Mouse (Mus musculus) heart, adult 9 months (tissue): ENCODE measurements around the gene Hcrt.

Source experiments
- DNase-seq, 2 experiments: peaks; one replicate each; pipeline ENCODE4 v3.0.0; 2022; ENCODE audit warnings: low spot score in 2 of 2

Gene Hcrt

DNA sequence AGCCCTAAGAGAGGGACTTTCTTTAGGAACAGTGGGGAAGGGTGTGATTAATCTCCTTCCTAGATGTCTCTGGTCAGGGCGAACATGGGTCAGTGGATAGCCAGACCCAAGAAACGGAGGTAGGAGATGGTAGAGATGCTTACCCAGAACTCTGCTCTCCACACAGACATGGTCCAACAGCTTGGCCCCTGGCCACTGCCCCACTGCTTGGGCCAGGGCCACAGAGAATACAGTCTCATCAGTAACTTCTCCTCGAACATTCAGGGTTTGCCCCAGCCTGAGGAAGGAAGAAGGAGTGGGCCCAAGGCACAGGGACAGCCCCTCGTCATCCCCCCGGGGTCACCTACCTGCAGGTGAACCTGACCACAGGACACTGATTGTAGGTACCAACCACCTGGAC is 5.1 kb upstream of the Hcrt start:
- no peak for DNase-seq

DNA sequence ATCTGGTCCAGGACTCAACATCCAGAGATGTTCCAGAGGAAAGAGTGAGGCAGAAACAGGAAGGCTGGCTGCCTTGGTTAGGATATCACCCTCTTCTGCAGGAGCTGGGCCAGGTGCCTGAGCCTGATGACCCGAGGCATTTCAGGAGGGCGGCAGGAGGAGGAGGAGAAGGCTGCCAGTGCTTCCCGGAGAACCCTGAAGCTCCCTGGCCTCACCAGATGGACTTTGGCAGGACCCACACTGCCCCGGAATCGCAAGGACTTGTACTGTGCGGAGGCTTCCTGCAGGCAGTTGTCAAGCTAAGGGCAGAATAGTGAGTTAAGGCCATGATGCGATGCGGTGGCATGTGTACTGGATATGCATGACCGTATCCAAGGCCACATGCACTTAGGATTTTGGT is 4.0 kb upstream of the Hcrt start:
- no peak for DNase-seq

DNA sequence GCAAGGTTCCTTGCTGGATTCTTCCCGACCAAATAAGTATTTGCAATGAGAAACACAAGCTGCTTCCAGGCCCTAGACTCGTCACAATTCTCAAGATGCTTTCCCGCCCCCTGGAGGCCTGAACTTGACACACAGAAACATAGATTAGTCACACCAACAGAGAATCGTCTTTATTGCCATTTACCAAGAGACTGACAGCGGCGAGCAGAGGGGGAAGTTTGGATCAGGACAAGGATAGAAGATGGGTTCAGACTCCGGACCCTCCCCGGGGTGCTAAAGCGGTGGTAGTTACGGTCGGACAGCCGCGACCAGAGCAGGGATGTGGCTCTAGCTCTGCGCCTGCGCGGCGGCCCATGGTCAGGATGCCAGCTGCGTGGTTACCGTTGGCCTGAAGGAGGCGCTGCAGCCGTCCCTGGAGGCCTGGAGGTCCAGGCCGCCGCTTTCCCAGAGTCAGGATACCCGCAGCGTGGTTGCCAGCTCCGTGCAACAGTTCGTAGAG is 1.1 kb downstream of the Hcrt start:
- DNase-seq: peak; percentile 86

DNA sequence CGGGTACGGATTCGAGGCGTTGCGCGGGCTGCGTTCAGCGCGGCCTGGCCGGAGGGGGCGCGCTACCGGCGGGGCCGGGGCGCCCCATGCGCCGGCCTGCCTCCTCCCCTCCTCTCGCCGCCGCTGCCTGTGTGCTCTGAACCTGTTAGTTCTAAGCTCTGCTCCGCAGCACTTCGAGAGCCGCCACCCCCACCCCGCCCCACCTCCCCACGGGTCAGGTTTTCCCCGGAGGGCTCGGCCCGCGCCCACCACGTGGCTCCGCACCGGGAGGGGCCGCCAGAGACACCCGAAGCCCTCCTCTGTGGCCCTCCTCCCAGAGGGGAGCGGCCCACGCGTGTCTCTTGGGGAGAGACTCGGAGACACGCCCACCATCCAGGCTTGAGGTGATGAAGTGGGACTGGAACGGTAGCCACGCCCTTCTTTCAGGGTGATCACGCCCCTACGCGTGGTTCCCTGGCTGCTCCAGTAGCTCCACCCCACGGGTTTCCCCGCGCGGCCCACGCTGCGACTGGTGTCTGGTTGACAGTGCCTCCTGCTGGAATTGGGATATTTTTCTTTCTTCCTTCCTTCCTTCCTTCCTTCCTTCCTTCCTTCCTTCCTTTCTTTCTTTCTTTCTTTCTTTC is 3.0 kb downstream of the Hcrt start, which contains the start of gene Kcnh4:
TSS of gene Kcnh4 (minus strand) at position 332 of the 623 bp plus-strand sequence.
- DNase-seq: no peak

DNA sequence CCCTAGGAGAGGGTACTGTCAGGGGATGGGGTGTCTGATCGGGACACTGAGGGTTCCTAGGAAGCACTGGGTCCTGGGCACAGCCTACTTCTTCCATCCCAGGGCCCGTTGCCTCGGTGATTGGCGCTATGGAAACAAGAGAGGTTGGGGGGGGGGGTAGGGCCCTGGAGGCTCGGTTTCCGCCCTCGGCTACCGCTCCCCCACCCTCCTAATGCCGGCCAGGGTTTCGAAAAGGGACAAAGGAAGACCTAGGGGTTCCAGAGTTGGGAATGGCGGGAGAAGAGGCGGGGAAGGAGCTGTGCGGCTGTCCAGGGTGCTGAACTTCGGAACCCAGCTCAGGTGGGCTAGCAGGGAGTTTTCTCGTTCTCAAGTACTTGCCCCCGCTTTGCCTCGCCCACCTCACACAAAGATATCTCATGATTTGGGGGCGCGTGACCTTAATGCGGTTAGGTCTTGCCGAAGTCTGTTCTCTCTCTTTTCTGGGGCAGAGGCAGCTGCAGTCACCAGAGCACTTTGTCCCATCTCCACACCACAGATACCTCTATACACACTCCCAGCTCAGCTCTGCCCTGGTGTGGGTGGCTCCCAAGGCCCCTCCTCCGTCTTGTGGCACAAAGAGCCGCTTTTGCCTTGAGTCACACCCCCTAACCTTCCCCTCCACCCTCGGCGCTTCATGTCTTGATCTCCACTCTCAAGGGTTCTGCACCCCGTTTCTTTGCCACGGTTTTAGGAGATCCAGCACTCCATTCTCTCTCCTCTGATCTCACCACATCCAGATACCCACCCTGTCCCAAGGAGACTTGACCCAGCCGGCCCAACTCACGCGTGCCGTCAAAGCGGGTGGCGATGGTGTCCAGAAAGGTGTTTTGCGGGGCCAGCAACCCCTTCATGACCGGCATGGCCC is 3.8 kb downstream of the Hcrt start:
- DNase-seq: no peak

DNA sequence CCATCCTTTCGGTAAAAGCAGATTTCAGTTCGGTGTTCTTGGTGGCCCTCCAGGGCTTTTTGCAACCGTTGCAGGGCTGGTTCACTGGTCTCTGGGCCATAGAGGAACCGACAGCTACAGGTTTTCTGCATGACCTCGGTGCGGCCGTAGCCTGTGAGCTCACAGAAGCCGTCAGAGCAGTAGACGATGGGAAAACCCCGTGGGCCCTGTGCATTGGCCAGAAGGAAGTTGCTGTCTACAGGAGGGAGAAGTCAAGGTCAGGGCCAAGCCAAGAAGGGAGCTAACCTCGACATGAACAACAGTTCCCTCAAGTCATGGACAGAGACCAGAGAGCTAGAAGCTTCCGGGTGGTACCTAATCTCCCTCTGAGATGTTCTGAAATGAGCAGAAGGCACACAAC is 5.2 kb downstream of the Hcrt start:
- no peak for DNase-seq

DNA sequence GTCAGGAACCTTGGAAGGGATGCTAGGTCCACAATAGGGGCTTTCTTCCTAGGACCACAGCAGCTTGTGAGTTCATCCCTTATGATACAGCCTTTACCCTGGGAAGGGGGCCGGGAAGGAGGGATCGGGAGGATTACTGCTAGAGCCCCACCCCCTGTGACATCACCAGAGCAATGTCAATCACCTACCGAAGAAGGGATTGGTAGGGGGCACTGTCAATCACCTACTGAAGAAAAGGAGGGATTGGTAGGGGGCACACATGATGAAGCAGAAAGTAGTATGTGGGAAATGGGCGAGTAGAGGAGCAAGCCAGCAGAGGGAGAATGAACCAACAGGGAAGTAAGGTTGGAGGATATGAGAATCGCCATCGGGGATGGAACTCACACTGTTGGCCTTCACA is 6.3 kb downstream of the Hcrt start:
- no peak for DNase-seq

DNA sequence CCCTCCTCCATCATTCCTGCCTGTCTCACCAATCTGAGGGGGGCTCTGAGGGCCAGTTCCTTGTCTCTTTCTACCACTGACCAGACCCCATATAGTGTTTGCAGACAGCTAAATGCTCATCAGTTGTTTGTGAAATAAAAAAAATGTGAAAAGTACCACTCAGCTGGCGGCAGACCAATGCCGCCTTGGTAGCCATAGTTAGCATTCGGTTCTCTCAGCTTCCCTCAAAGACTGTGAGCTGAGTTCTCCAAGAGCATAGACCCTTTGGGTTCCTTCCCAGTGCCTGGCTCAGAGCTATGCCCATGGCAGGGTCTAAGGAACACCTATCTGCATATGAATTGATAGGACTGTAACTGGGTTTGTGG is 8.1 kb downstream of the Hcrt start:
- DNase-seq: no peak

DNA sequence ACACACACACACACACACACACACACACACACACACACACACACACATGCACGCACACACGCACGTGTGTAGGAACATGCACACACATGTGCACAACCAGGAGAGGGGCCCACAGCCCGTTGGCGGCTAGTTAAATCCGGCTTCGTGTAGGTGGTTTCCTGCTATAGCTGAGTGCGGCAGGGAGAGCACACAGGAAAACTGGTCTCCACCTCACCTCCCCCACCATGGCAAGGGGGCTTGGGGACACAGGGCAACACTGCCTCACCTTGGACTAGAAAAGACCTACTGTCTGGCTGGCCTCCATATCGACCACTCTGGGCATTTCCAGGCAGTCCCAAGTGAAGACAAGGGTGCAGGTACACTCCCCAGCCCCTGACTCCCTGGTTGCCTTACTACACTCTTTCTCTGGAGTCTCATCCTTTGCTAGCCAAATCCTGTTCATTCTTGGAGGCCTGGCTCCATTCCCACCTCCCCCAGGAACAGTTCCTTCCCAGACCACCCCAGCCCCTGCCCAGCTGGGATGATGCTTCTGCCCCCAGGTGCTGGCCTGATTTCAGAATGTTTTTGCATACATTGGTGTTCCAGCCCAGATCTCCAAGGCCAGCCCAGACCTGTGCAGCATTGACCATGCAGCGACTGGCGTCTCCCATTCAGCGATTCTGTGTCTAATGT is 8.6 kb downstream of the Hcrt start:
- DNase-seq: no peak

DNA sequence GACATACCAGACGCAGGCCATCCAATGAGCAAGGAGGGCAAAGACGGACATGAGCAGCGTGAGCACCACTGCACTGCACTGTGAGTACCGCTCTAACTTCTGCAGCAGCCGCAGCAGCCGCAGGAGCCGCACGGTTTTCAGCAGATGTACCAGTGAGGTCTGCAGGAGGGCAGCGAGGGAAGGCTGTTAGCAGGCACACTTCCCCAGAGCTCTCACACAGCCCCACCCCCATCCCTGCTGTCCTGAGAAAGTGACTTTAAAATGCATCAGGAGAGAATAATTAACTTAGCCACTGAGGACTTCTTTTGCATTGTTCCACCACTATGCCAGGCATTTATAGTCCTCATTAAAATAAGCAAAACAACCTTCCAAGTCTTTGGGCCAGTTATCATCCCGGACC is 10.4 kb downstream of the Hcrt start:
- no peak for DNase-seq

DNA sequence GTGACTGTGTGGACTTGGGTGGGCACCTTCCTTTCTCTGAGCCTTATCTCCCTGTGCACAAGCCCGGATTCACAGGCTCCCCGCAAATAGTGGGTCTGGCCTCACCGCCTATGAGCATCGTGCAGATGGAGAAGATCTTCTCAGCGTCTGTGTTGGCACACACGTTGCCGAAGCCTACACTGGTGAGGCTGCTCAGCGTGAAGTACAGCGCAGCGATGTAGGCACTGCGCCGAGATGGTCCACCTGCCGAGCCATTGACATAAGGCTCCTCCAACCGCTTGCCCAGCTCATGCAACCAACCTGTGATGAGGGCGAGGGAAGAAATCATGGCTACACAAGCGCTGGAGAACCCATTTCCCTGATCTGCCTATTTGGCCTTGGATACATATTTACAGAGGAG is 12.6 kb downstream of the Hcrt start:
- DNase-seq: no peak

DNA sequence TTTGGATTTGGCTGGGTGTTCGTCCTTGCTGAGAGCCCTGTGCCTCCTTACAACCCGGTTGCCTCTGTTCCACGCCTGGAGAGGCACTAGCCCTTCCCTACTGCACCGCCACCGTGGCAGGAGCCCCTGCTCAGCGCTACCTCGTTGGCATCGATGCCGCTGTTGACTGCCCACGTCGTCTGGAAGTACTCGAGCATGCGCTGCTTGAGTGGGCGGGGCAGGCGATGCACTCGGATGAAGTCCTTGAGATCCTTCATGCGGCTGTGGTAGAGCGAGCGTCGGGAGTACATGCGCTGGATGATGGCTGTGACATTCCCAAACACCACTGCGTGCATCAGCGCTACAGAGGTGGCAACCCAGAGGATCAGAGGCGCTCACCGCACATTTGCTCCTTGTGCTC is 13.3 kb downstream of the Hcrt start:
- no peak for DNase-seq

DNA sequence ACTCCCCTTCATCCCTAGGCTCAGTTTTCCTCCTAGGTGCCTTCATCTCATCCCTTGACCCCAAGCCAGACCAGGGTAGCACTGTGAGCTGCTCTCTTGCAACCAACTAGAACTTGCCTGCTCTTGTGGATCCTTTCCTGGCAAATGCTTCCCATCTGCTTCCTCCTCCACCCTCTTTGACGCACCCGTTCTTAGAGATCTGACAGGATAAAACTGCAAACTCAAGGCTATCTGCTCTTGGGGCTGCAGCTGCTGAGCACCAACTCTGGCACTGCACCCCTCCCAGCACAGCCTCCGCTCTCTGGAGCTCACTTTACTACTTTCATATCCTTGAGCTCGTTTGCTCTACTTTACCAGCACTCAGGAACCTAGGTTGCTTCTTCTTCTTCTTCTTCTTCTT is 14.1 kb downstream of the Hcrt start:
- no peak for DNase-seq

DNA sequence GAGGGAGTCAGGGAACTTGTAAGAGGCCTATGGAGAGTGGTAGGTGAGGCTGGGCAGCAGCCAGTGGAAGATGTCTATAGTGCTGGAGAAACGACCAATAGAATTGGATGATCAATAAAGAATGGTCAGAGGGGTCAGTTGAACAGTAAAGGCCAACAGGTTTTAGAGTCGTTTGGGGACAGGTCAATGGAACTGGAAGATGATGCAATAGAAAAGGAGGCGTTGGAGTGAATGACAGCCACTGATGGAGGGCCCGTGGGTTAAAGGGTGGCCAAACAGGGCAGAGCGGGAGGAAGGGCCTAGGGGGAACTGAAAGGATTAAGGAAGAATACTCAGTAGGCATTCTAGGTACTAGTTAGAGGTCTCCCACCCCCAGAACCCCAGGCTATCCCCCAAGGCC is 15.6 kb downstream of the Hcrt start:
- no peak for DNase-seq

DNA sequence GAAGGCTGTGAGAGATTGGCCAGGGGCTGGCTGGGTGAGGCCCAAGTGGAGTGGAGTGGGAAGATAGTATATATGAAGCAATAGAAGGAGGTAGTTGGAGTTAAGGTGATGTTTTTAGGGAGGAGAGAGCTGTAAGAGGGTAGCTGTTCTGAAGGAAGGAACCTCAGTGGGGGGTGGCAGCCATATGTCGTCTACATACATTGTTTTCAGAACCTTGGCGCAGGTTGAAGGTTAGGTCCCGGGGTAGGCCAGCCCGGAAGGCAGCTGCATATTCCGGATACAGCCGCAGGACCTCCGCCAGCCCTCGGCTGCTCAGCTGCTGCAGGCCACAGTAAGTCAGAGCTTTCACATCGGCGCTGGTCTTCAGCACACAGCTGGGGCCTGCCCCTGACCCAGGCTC is 16.2 kb downstream of the Hcrt start:
- no peak for DNase-seq

DNA sequence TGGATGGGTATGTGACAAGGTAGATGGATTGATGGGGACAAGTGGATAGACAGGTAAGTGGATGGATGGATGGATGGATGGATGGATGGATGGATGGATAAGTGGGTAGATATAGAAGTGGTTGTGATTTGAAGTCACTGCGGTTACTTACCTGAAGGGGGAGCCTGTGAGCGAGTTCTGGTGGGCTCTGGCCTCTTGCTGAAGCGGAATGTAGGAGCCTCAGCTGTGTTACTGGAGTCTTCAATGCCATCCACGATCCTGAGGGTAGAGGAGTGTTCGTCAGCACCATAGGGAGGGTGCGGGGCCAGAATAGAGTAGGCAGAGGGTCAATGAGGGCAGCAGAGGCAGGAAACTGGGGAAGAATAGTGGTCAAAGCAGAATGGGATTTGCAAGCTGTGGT is 17.6 kb downstream of the Hcrt start:
- no peak for DNase-seq

DNA sequence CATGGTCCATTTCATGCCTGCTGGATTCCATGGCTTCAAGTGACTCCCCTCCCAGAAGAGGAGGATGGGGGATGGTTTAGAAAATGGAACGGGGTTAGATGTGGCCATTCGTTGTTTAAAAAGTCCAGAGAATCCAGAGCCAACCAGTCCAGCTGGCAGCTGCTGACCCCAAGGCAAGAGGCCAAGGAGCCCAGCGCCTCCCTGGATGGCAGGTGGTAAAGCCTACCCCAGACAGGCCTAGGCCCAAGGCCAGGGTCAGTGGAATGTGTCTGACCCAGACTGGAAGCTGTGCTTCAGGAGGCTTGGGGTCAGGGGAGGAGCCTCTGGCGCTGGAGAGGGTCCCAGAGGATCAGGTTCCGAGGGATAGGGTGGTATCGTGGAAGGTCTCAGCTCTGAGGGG is 21.4 kb downstream of the Hcrt start:
- peak in 1 of 2 experiments; percentile 51 for DNase-seq

DNA sequence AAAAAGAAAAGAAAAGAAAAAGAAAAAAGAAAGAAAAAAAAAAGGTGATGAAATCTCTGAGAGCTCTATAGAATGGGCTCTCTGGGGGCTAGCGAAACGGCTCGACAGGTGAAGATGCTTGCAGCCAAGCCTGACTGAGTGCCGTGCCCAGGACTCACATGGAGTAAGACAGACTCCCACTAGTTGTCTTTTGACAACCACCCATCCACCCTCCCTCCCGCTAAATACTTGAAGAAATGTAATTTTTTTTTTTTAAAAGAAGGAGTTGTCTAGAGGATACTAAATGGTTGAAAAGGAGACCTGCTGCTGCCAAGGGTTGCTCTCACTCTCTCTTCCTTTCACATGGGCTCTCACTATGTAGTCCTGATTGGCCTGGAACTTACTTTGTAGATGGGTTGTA is 24.0 kb downstream of the Hcrt start:
- no peak for DNase-seq

DNA sequence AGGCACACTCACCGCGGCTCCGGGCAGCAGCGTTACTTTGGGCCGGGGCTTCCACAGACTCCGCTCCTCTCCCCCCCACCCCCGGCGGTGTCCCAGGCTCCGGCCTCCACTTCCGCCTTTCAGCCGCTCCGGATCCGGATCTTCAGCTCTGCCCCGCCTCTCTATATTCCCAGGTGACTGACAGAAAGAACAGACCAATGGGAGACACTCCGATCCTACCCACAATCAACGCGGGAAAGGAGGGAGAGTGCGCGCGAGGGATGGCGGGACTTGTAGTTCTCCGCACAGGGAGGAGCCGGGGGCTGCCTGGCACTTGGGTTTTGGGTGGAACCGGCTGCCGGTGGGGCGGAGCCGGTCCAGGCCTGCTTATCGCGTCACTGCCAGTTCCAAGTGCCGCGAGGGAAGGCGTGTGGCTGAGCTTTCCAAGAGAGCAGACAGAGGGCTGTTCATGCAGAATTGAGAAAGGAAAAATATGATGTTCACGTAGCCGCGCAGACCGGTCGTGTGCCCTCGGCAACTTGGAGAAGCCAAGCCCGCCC is 24.6 kb downstream of the Hcrt start, which contains the start of gene Rab5c:
TSS of gene Rab5c (minus strand) at position 150 of the 539 bp plus-strand sequence.
- peak; percentile 99 to 100 for DNase-seq

DNA sequence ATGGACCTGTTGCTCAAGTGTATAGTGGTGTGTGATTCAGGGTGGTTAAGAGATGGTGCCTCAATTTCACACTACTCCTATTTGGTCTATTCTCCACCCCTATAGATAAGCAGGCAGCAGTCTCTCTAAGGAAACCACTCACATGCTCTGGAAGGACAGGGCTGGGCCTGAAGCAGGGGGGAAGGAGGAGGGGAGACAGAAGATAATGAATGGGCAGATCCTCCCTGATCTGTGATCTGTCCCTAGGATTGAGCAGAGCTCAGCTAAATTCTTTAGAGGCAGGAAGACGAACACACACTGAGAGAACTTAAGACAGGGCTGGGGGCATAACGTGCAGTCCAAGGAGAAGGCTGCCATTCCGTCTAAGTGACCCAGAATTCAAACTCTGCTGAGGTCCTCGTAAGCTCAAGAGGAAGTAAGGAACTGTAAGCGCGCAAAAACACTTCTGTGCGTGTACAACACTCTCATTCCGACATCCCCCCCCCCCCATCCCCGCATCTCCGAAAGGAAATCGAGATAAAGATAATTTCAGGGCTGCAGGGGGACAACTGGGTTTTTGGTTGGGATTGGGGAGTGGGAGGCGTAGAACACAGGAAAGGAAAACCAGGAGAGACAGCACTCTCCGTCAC is 25.5 kb downstream of the Hcrt start:
- DNase-seq: no peak

DNA sequence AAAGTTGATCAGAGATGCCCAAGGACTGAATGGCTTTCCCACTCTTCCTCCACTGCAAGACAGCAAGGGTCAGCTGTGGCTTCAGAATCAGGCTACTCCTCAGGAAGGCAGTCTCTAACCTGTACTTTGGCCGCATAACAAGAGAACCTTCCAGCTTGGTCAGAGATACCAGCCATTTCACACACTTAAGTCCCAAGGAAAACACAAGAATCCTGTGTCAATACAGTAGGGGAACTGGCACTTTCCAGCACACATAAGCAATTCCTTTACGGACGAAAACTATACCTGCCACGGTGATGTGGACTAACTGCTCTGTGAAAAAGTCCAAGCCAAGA is 26.0 kb downstream of the Hcrt start:
- no peak for DNase-seq
